Mouse (Mus musculus) adrenal gland, postnatal 10 days (tissue): ENCODE data around the gene Tmem132d. TPM values are rescaled to one million over a fixed set of nuclear protein-coding genes. Genes with fewer than 3 reads are reported as not detected.
"Not testable (repeated sequence)": the region's sequence is repeated elsewhere in the genome, so short reads cannot be mapped to it uniquely, and the experiment has no call there.

Source experiments
- DNase-seq: peaks from one replicate; pipeline ENCODE4 v3.0.0; 2021; ENCODE audit warnings: mixed read lengths
- total RNA-seq, 2 experiments: library from RNA; stranded (reverse); gene quantifications; 2 replicates each; pipeline ENCODE4 v1.2.3; 2021

The Tmem132d gene
- total RNA-seq, 2 experiments from 2014 or later = 0.09 to 0.30 TPM

DNA sequence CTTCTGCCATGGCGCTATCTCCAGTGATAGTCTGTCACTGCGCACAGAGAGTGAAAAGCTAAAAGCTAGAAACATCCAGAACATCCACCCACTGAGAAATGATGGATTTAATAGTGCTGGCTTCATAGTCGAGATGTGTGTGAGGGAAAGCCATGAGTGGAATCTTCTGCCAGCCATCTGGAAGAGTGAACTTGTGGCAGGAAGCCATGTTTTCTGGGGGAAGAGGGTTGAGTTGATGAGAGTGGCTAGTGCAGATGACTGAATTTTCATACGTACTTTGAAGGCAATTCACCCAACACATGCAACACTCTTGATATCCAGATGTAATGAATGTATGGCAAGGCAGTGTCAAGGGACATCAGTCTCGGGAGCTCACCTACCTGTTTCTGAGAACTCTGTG, 342.3 kb downstream of the Tmem132d start:
- DNase-seq = no peak

GRCm38 (mm10) chr5:128075456-128075855, 357.4 kb downstream of the Tmem132d start:
- no peak for DNase-seq

GRCm38 (mm10) chr5:128072616-128073015, 360.3 kb downstream of the Tmem132d start:
- DNase-seq = peak; percentile 3

DNA sequence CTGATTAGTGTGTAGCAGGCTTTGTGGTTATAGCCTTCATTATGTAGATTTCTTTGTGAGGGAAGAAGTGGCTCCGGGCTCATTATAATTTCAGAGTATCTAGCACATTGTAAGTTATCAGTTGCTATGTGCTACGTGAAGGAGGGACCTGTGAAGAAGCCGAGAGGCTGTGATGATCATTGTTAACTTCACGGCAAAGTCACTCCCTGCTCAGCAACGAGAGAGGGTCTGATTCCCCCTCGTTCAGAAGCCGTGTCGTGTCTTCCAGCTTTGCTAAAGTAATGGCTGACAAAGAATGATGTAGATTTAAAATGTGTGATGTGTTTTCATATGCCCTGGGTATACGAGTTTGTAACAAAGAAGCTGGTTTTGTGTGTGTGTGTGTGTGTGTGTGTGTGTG, 391.1 kb downstream of the Tmem132d start:
- DNase-seq = no peak

DNA sequence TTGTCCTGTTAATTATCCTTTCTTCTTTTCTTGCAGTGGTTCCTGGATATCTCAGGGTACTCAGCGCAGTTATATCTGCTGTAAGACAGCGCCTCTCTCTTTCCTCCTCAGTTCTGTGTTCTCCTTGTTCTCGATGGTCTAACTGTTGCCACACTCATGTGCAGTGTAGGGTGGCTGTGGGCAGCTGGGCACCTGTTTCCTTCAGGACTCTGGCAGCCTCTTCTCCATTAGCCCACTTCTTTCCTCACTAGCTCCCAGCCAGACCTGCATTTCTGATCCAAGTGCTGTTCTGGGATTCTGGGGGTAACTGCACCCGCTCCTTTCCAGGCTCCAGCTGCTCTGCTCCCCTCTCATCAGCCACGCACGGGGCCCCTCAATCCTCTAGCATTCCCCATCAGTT, 392.8 kb downstream of the Tmem132d start:
- no peak for DNase-seq

DNA sequence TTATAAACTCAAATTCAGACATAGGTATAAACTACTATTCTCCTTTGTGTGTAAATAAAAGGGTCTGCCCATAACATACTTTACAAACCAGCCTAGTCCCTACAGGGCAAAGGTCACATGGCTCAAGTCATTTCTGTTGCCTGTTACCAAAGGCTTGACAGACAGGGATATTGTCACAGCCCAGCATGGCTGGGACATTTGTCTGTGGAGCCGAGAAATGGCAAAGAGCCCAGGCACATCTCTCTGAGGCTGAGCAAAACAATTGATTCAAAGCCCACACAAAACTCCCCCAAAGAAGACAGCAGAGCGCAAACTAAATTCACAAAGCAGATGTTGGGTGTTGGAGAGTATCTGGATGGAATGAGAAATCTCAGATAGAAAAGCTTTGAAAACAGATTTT, 405.8 kb downstream of the Tmem132d start:
- DNase-seq = no peak

DNA sequence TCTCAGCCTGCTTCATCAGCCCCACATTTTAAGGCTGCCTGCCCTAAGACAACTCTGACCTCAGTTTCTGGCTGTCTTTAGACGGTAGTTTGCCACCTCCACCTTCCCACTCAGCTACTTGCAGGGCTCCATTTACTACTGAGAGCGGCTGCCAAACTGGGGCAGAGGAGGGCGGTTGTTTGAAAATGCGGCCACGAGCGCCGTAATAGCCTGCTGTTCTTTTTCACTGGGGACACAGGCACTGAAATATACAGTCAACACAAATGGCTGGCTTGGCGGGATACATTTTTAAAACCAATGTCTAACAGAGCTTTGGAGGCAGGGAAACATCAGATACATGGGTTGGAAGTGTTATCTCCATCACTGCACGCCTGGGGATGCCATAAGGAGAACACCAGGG, 428.2 kb downstream of the Tmem132d start:
- DNase-seq = no peak

- DNase-seq = no peak
Observed at GRCm38 (mm10) chr5:127996526-127997245, 436.2 kb downstream of the Tmem132d start.

DNA sequence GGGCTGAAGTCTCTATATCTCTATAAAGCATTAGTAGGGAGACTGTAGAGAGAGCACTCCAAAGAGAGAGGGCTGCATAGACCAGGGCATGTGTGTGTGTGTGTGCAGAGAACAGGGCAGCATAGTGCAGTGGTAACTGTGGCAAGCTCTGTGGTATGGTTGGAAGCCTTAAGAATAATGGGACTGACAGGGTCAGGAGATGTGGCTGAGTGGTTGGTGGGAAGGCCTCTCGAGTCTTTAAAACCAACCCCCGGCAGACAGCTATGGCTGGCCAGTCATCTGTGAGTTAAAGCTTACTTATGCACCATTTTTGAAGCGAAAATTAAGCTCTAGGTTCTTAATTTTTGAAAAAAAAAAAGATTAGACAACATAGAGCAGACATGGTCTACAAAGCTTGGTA, 439.4 kb downstream of the Tmem132d start:
- no peak for DNase-seq

- no peak for DNase-seq
Observed at GRCm38 (mm10) chr5:127990826-127991225, 442.1 kb downstream of the Tmem132d start.

DNA sequence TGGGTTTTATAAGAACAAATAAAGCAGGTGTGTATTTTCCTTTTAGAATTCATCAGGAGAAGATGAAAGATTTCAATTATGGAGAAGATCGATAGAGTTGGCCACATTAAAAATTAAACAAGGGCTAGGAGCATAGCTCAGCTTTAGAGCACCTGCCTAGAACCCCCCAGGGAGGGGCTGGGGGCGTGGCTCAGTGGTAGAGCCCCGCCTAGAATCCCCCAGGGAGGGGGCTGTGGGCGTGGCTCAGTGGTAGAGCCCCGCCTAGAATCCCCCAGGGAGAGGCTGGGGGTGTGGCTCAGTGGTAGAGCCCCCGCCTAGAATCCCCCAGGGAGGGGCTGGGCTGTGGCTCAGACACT, 452.9 kb downstream of the Tmem132d start:
- DNase-seq = not testable (repeated sequence)

DNA sequence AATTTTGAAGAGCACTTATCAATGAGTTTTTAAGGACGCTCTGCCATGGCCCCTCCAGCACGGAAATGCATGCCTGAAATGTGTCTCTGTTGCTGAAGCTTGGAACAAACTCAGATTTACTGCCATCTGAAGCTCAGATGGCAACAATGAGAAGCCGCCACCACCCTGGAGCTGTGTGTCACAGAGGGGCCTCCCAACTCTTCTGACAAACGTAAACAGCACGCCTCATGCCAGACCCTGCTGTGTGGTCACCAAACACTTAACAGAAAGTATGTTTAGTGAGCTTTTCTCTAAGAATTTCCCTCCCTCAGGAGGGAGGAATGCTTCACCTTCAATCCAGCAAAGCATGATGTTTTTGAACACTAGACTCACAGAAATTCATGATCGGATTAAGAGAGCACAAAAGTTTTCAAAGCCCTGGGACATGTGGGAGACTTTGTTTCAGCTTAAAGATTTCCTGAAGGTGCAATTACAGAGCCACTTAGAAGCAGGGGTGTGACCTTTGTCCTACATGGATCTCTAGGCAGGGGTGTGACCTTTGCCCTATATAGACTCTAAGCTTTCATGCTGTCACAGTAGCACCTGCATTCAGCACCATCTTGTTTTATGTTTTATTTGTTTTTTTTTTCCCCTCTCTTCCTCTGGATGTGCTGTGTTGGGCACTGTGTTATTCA, 453.4 kb downstream of the Tmem132d start:
- no peak for DNase-seq

- no peak for DNase-seq
Observed at GRCm38 (mm10) chr5:127976661-127977060, 456.2 kb downstream of the Tmem132d start.

GRCm38 (mm10) chr5:127965700-127966099, 467.2 kb downstream of the Tmem132d start:
- no peak for DNase-seq

- no peak for DNase-seq
Observed at GRCm38 (mm10) chr5:127962656-127963055, 470.2 kb downstream of the Tmem132d start.

GRCm38 (mm10) chr5:127956511-127957097, 476.3 kb downstream of the Tmem132d start:
- no peak for DNase-seq

DNA sequence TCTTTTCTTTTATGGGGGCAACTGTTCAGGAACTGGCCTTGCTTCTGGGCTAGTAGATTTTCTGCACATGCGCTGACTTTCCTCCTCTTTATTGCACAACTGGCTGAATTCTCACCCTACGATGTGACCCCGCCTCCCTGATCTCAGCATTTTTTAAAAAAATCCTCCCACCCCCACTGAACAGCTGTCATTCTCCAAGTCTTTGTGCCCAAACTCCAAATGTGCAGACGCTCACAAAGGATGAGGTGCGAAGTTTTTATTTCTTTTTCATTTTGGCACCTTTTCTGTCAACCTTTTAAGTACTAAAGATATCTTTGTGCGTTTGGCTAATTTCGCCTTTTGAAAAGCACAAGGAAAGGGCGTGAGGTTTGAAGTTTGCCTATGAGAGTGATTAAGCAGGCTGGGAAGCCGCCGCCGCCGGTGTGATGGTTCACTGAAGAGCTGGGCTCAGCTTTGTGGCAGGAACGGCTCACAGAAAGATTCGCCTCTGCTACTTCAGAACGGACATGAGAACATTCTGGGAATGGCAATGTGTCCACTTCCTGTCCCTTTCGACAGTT, 478.6 kb downstream of the Tmem132d start:
- no peak for DNase-seq

GRCm38 (mm10) chr5:127952800-127953199, 480.1 kb downstream of the Tmem132d start:
- DNase-seq = no peak

- DNase-seq = no peak
Observed at GRCm38 (mm10) chr5:127950574-127950973, 482.3 kb downstream of the Tmem132d start.

GRCm38 (mm10) chr5:127947275-127947674, 485.6 kb downstream of the Tmem132d start:
- peak; percentile 18 for DNase-seq

DNA sequence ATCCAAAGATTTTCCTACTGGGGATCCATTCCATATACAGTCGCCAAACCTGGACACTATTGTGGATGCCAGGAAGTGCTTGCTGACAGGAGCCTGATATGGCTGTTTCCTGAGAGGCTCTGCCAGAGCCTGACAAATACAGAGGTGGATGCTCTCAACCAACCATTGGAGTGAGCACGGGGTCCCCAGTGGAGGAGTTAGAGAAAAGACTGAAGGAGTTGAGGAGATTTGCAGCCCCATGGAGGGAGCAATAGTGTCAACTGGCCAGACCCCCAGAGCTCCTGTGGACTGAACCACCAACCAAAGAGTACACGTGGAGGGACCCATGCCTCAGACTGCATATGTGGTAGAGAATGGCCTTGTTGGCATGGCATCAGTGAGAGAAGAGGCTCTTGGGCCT, 490.7 kb downstream of the Tmem132d start:
- not testable (repeated sequence) for DNase-seq

DNA sequence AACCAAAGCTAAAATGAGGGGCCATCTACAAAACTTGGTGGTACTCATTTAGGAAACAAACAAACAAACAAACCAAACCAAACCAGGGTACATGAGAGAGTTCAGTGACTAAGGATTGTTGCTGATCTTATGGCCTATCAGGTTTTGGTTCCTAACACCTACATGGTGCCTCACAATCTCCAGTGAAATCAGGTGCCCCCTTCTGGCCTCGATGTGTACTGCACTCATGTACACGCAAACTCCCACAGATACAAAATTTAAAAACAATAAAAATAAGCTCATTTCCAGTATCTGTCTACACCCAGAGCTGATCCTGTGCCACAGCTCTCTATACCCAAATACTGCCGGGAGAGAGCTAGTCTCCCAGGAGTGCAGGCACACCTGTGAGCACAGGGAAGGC, 495.0 kb downstream of the Tmem132d start:
- no peak for DNase-seq

GRCm38 (mm10) chr5:127929687-127930086, 503.2 kb downstream of the Tmem132d start:
- no peak for DNase-seq
